Mouse (Mus musculus) spleen, postnatal 36 days (tissue): Measurements from ENCODE around the gene Rimbp3.
A peak's percentile ranks its signal among the peaks of the same experiment; 100 is the strongest.
"Not testable (repeated sequence)": the region's sequence is repeated elsewhere in the genome, so short reads cannot be mapped to it uniquely, and the experiment has no call there.

ENCODE experiments used
- DNase-seq, 2 experiments: peaks; one replicate each; pipeline ENCODE4 v3.0.0; 2022; ENCODE audit warnings: low spot score in 2 of 2, mixed read lengths in 1 of 2

Rimbp3 gene

DNA sequence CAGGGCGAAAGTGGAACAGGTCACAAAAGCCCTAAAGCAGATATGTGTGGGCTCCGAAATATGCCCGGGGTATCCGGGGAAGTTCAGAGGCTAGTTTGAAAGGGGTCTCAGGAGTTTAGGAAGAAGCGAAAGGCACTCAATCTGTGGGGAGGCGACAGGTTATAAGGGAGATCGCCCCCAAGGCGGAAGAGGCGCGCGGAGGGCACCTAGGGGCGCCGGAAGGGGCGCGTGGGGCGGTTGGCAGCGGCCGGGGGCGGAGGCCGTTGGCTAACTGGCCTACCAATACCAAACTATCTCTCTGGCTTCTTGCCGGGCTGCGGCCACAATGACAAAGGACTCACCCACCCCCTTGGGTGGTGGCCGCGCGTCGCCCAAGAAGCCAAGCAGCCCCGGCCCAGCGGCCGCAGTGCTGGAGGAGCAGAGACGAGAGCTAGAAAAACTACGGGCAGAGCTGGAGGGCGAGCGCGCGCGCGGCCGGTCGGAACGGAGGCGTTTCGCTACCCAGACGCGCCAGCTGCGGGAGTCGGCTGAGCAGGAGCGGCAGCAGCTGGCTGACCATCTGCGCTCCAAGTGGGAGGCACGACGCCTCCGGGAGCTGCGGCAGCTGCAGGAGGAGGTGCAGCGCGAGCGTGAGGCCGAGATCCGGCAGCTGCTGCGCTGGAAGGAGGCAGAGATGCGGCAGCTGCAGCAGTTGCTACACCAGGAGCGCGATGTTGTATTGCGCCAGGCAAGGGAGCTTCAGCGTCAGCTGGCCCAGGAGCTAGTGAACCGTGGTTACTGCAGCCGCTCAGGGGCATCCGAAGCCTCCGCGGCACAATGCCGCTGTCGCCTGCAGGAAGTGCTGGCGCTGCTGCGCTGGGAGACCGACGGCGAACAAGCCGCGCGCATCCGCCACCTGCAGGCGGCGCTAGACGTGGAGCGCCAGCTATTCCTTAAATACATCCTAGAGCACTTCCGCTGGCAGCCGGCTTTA is at the start of gene Rimbp3:
TSS of gene Rimbp3 (plus strand) at position 215 of the 973 bp plus-strand sequence.
- peak; percentile 65 to 69 for DNase-seq

DNA sequence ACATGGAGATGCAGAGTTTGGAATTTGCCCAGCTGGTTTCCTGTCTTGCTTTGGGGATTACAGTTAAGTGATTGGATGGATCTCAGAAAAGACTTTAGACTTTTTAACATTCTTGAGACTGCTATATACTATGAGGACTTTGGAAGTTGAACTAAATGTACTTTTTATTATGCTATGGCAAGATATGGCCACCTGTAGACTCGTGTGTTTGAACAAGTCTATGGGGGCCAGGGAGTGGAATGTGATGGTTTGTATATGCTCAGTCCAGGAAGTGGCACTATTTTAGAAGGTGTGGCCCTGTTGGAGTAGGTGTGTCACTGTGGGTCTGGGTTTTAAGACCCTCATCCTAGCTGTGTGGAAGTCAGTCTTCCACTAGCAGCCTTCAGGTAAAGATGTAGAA is 42.9 kb upstream of the Rimbp3 start:
- not testable (repeated sequence) for DNase-seq

DNA sequence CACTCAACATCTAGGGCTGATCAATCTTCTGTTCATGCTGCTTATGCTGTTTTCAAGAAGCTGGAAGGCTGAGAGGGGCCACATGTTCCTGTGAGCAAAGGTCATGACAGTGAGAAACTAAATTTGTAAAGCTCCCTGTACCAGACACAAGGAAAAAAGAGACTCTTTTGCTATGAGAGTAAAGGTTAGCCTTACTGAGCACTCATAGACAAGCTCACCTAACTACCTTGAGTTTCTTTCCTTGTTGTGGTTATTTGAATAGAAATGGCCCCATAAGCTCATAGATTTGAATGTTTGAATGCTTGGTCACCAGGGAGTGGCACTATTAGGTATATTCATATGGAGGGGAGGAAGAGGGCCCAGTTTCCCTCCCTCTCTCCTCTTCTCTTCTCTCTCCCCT is 41.2 kb upstream of the Rimbp3 start:
- DNase-seq: no peak

DNA sequence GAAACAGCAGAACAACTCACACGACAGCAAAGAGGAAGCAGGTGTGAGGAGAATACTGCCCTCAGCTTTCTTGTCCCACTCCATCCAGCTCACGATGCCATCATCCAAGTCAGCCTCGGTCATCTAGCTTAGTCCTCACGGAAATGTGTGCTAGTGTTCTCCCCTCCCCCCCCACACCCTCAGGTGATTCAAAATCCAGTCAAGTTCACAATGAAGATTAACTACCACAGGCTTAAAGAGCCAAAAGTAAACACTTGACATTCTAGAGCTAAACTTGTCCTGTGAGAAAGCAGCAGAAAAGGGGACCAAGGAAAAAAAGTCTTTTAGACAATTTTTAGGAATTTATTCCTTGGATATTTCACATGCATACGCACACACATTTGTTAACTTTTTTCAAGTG is 40.4 kb upstream of the Rimbp3 start:
- DNase-seq: no peak

DNA sequence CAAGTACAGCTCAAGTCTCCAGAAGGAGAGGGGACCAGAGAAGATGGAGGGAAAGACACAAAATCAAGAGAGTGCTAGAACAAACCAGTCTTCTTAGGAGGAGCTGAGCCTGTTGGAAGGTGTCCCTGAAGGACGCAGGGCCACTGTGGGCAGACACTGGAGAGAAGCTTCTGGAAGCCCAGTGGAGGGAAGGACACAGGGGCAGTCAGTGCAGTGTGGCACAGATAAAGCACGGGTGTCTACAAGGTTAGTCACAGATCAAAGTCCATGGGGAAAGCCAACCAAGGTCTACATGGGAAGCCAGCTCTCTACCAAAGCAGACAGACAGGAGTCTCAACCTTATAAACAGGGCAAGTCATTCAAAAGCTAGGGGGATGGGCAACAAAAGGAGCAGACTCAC is 32.6 kb upstream of the Rimbp3 start:
- DNase-seq: no peak

DNA sequence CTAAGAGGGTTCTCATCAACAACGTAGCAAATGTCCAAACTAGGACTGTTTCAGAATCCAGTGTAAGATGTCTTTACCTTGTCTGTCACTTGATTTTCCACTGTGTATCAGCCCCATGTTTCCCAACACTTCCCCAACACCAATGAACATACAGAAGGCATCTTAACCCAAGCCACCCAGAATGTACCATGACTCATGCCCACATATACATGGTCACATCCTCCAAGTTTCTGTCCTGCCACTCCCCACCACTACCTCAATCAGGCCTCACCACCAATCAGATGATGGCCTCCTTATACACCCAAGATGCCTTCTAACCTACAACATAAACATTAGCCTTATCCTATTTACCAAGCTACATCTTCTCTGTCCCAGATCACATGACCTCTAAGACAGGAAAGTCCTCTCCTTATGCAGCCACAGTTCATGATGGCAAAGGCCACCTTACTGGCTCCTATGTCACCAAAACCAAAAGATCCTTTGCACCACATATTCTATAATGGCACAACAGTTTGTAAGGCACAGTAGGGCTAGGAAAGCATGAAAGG is 30.7 kb upstream of the Rimbp3 start:
- DNase-seq: no peak

DNA sequence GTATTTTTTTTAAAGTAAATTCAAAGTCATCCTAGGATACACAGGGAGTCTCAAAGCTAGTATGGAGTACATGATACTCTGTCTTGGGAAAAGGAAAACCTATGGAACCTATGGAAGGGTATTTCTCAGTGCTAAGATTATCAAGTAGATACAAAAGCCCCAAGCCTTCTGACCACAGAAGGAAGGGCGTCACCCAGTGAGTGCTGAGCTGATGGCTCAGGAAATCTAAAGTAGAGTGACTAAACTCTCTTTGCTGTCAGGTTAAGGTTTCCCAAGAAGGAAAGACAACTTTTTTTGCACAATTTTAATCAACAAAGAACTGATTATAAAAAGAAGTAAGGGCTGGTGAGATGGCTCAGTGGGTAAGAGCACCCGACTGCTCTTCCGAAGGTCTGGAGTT is 28.7 kb upstream of the Rimbp3 start:
- no peak for DNase-seq

DNA sequence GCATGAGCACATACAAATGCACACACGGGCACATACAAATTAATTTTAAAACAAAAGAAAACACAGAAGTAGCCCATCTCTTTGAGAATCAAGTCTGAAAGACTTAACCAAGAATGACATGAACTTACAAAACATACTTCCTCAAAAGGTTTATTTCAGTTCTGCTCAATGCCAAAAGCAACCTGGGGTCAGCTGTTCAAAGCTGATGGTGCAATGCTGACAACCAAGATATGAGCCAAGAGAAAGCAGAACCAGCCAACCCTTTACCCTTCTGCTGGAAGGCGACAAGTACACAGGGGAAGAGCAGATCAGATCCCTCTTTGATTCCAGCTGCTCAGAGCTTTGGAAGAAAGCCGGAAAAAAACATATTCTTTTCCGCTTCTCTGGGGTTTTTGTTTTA is 27.0 kb upstream of the Rimbp3 start:
- peak; percentile 64 to 70 for DNase-seq

DNA sequence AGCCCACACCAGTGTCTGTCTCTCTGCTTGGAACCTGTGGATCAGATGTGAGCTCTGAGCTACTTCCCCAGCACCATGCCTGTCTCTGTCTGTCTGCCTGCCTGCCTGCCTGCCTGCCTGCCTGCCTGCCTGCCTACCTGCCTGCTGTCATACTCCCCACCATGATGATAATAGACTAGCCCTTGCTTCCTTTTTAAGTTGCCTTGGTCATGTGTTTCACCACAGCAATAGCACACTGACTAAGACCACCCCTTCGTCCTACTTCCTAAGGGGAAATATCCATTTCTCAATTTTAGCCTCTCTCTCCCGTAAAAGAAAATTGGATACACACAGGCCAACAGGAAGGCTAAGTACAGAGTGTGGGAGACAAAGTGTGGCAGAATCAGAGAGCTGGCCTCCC is 26.3 kb upstream of the Rimbp3 start:
- no peak for DNase-seq

DNA sequence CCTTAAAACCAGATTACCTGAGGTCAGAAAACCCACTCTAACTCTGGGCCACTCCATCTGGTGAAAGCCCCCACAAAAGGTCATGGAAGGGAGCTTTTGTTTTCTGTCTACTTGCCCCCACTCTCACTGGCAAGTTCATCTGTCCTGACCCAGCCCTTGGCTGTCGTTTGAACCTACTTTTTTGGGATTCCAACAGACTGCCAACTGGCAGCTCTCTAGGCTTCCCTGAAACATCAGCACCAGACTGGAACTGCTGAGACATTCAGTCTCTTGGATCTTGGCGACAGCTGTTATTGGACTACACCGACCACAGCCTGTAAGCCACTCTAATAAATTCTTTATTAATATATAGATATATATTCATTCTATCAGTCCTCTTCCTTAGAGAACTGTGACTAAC is 25.4 kb upstream of the Rimbp3 start:
- DNase-seq: no peak

DNA sequence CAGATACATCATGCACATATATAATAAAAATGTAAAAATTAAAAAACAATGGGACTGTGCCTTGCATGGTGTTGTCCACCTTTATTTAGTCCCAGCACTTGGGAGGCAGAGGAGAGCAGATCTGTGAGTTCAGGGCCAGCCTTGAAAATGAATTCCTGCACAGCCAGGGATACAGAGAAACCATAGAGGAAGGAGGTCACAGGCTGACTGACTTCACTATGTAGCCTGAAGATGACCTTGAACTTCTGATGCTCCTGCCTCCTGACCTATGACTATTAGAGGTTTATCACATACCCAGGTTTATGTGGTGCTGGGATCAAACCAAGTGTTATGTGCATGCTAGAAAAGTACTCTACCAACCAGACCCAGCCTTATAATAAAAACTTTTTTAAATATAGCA is 22.9 kb upstream of the Rimbp3 start:
- no peak for DNase-seq

DNA sequence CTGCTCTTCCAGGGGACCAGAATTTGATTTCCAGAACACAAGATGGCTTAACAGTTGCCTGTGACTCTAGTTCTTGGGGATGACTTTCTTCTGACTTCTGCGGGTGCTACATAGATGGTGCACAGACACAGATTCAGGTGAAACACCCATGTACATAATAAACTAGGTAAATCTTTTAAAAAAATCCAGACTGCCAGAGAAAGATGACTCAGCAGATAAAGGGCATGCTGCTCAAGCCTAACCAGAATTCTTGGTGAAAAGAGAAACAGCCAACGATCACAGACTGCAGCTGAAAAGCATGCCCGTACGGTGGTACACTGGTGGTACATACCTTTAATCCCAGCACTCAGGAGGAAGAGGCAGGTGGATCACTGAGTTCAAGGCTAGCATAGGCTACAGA is 14.6 kb upstream of the Rimbp3 start:
- DNase-seq: no peak

DNA sequence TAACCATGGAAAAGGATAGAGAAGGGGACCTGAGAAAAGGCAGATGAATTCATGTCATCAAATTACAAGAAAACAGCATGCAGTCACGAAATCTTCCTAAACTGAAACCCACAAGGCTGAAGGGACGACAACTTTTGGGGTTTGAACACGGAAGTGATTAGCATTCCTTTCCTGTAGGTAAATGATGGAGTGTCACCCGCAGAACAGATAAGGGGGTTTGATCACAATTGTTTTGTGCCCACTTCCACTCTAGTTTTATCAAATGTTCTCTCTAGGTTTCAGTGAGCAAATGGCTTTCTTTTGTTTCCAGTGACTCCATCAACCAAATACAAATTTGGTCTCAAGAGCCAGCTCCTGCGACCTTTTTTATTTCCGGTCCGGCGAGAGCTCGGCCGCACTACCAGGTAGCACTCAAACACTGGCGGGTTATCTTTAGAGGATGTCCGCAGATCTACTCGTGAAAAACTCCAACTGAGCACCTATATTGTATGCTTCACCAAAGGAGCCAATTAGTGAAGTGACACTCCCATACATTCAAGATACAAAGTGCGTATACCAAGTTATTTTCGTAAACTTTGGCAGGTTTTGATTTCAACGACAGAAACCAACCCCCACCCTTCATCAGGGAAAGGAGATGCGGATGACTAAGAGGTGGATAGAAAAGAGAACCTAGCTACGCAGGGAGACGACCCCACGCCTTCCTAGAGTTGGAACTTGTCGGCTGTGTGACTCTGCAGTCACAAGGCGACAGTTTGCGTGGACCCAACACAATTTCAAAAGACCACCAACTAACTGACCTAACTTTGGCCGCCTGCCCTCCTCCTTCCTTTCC is 8.1 kb upstream of the Rimbp3 start:
- no peak for DNase-seq

DNA sequence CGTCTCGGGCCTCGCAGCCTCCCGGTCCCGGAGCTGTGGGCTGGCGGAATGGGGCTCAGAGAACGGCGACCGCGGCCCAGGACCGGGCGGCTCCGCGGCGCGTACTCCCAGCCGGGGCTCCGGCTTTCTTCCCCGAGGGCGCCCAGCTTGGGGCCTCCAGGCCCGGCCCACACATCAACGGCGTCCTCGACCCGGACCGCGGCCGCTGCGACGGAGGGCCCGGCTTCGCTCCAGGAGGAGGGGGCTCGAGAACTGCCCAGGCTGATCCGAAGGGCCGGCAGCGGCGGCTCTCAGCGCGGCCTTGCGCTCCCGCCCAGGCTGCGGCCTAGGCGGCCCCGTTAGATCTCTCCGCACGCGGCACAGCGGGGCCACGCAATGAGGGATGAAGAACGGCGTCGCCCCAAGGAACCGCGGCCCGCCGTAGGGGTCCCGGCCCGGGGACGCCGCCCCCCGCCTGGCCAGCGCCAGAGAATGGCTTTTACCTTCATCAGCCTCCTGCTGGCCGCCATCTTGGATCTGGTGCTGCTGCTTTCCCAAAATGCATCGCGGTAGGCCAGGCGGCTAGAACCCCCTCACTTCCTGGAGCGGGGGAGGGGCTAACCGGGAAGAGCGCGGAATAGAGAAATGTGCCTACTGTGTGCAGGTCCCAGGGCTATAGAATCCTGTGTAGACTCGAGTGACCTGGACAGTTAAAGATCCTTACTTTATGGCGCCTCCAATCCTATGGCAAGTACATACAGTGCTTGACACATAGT is 7.3 kb upstream of the Rimbp3 start:
- DNase-seq: peak; percentile 82 to 85

DNA sequence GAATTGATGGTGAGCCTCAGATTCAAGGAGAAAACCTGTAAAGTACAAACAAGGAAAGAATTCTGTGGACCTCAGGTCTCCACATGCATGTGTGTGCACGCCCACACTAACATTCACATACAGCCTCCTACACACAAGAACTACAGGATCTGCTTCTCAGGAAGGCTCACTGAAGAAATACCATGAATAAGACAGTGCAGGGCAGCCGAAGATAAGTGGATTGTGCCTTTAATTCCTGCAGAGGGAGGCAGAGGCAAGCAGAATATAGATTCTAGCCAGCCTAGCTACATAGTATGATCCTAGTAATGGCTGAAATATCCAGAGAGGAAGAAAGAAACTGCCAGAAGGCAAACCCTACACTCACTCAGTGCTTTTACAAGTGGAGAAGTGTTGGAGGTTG is 6.4 kb upstream of the Rimbp3 start:
- DNase-seq: no peak

DNA sequence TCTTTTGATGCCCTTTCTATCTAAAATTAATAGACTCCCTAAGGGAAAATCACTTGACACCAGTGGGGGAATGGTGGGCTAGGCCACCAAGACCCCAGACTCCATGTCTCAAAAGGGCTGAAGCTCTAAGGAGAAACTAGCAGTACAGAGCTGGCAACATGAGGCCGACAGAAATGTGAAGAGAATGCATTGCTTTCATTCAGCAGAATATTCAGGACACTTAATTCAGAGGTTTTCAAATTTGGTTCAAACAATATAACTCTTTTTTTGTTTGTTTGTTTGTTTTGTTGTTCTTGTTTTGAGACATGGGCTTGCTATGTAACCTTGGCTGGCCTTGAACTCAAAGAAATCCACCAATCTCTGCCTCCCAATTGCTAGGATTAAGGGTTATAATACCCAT is 5.9 kb upstream of the Rimbp3 start, which contains the start of gene Ube2l3:
TSS of gene Ube2l3 (minus strand) at position 101 of the 400 bp plus-strand sequence.
- DNase-seq: no peak

DNA sequence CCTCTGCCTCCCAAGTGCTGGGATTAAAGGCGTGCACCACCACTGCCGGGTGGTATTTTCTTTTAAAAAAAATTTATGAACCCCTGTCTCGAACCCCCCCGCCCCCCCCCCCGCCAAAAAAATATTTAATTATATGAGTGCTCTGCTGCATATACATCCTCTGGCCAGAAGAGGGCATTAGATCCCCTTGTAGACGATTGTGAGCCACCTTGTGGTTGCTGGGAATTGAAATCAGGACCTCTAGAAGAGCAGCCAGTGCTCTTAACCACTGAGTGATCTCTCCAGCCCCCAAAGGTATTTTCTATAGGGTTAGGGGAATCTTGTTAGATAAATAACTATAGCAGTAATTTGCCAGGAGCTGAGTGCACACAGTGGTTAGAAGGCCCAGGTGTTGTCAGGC is 3.4 kb upstream of the Rimbp3 start:
- DNase-seq: peak; percentile 43 to 57

DNA sequence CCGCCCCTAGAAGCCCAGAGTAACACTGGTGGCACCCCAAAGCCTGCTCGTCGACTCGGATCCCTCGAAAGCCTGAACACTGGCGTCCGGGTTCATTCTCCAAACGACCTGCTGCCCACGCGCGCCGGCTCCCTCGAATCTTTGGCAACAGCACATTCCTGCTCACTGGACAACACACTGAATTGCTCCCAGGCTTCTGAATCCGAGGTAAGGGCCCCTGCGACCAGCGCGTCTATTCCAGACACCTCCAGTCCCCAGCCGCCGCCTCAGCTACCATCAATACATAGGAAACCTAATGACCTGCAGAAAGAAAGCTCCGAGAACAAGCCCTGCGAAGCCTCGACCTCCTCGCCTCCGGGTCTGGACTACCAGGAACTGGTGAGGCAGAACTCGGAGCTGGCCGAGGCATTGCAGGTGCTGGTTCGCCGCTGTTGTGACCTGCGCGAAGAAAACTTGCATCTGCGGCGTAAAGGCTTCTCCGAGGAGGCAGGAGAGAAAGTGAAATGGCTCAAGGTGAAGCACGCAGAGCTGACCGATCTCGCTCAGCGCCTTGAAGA is 1.1 kb downstream of the Rimbp3 start:
- DNase-seq: peak in 1 of 2 experiments; percentile 10

DNA sequence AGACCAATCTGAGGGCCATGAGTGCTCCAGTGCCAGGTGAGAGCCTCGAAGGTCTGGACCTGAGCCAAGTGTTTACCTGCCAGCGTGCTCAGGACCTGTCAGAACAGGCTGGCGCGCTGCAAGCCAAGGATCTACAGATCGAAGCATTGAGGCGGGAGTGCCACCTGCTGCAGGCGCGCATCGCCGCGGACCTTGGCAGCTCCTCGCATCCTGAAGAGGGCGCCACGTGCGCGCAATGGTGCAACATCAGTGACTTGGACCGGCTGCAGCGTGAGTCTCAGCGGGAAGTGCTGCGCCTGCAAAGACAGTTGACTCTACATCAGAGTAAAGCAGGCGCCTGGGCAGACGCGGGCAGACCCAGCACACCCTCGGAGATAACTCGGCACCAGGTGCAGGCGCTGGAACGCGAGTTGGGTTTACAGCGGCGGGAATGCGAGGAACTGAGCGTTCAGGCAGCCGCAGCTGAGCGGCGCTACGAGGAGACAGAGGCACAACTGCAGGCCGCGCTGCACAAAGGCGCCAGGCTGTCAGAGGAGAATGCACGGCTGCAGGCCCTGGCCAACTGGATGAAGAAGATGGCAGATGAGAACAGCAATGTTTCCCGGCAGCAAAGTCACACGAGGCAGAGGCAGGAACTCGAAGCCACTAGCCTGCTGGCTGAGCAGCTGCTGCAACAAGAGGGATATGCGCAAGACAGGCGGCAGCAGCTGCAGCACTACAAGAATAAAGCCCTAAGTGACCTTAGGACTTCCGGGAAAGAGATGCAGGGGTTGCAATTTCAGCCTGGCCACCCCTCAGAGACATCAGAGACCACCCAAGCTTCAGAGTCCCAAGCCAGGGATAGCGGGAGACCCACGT is 1.8 kb downstream of the Rimbp3 start:
- DNase-seq: peak; percentile 89 to 90

DNA sequence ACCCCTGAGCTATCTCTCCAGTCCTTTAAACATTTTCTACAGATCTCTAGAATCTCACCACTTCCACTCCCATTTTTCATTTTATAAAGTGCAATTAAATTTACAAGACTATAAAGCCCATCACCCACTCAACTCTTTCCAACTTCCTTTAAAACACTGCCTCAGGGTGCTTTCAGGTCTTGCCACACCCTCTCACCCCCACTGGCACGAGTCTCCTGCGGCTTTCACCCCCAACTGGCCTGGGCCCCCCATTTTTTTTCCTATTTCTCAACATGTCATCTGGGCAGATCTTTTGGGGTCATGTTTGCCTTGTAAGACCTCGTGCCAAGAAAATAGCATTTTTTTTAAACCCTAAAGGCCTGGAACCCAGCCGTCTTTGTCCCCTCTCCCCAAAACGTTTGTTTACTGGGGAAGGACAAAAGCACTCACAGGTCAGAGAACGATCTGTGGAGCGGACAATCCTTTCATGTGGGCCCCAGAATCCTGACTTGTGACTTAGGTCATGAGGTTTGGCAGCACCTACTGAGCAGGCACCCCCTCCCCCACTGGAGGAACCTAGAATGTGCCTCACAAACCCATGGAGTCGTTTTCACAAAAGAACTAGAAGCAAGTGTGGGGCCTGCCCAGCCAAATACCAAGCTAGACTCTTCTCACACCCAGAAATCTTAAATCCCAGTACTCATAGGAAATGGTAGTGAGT is 8.7 kb downstream of the Rimbp3 start:
- no peak for DNase-seq
